Mouse (Mus musculus): ENCODE data around the gene Abce1. TPM values are rescaled to one million over a fixed set of nuclear protein-coding genes. Genes with fewer than 3 reads are reported as not detected.

The Abce1 gene
- polyA plus RNA-seq, 1 experiment from 2014 or later = 80.6 TPM

- Histone ChIP-seq H3K27me3 (no peaks in the 10 kb centered on the region), H3K9me3 (no peaks in the 10 kb centered on the region), H3K4me2 (peak overlapping the region; percentile 71), H3K9ac (peak overlapping the region; percentile 65), H3K27ac (replicated peaks) (peak overlapping the region; percentile 94), H3K4me1 (replicated peaks) (peaks cover 32% of the 10 kb centered on the region), H3K4me3 (peak overlapping the region; percentile 94), H3K36me3 (peaks cover under 1% of the 10 kb centered on the region; the same call in 1 of the 2 replicates)
- 1% methylated on average over 75 of the region's 77 CpGs for WGBS
- ATAC-seq (ENCODE audit: low FRiP score, low read depth) = peak; percentile 99
These were observed 72.6 kb downstream of the Abce1 start for GRCm38 (mm10) chr8:79638707-79639549.

GRCm38 (mm10) chr8:79638001-79638706 is 73.4 kb downstream of the Abce1 start:
- Histone ChIP-seq H3K9ac (peak overlapping the region; percentile 65), H3K4me2 (peak overlapping the region; percentile 71), H3K27me3 (no peaks in the 10 kb centered on the region), H3K36me3 (no peaks in the 10 kb centered on the region), H3K4me3 (peak overlapping the region; percentile 94), H3K27ac (replicated peaks) (peak overlapping the region; percentile 94), H3K4me1 (replicated peaks) (peaks cover 27% of the 10 kb centered on the region), H3K9me3 (no peaks in the 10 kb centered on the region)
- 6% methylated on average over 11 of the region's 11 CpGs for WGBS
- no peak for ATAC-seq (ENCODE audit: low FRiP score, low read depth)

- no peak overlapping the region for H3K9ac ChIP-seq
These were observed 74.3 kb downstream of the Abce1 start for GRCm38 (mm10) chr8:79637237-79637636.

GRCm38 (mm10) chr8:79636151-79636550 is 75.4 kb downstream of the Abce1 start:
- 65% methylated on average over 1 of the region's 1 CpGs for whole genome bisulfite sequencing
- H3K9me3 ChIP-seq = no peaks in the 10 kb centered on the region
- ATAC-seq (ENCODE audit: low FRiP score, low read depth) = no peak
- H3K9ac ChIP-seq = no peak overlapping the region
- no peaks in the 10 kb centered on the region for H3K27me3 ChIP-seq
- no peaks in the 10 kb centered on the region for H3K36me3 ChIP-seq
- H3K4me2 ChIP-seq = no peak overlapping the region
- H3K4me3 ChIP-seq = no peak overlapping the region
- peaks cover 10% of the 10 kb centered on the region for H3K4me1 ChIP-seq (replicated peaks)
- no peak overlapping the region for H3K27ac ChIP-seq (replicated peaks)

More at GRCm38 (mm10) chr8:79637237-79637636, 74.3 kb downstream of the Abce1 start:
- H3K27me3 ChIP-seq = no peaks in the 10 kb centered on the region
- H3K9me3 ChIP-seq = no peaks in the 10 kb centered on the region
- 86% methylated on average over 3 of the region's 3 CpGs for WGBS
- no peaks in the 10 kb centered on the region for H3K36me3 ChIP-seq
- H3K4me3 ChIP-seq = no peak overlapping the region
- H3K27ac ChIP-seq (replicated peaks) = no peak overlapping the region
- peaks cover 21% of the 10 kb centered on the region for H3K4me1 ChIP-seq (replicated peaks)
- no peak for ATAC-seq (ENCODE audit: low FRiP score, low read depth)
- H3K4me2 ChIP-seq = no peak overlapping the region

GRCm38 (mm10) chr8:79635491-79635890 is 76.0 kb downstream of the Abce1 start:
- Histone ChIP-seq H3K4me3 (no peak overlapping the region), H3K27ac (replicated peaks) (no peak overlapping the region), H3K4me1 (replicated peaks) (peaks cover 3% of the 10 kb centered on the region), H3K9ac (no peak overlapping the region), H3K27me3 (no peaks in the 10 kb centered on the region), H3K36me3 (no peaks in the 10 kb centered on the region), H3K4me2 (no peak overlapping the region), H3K9me3 (no peaks in the 10 kb centered on the region)
- WGBS = 96% methylated on average over 1 of the region's 1 CpGs
- no peak for ATAC-seq (ENCODE audit: low FRiP score, low read depth)

Other genes with a start within 250 kb of the Abce1 start
- gene Otud4, start 72.1 kb downstream of the Abce1 start, polyA plus RNA-seq (2015; fragmentation: Nextera tagmentation; extraction: Ambion mirVana) = 9.7 and 11.4 TPM in 2 replicates
- 31.2 and 38.2 TPM in 2 replicates for gene Anapc10, start 80 bp upstream of the Abce1 start, polyA plus RNA-seq (2015; fragmentation: Nextera tagmentation; extraction: Ambion mirVana)

Measured in hindbrain, embryonic 15.5 days (tissue).